Mouse (Mus musculus) CH12.LX (cell line): ENCODE data around the gene Gm20518. TPM values are rescaled to one million over a fixed set of nuclear protein-coding genes. Genes with fewer than 3 reads are reported as not detected.

ENCODE experiments used
- DNase-seq: peaks from one replicate; pipeline ENCODE4 v3.0.0-alpha.2; 2013; ENCODE audit errors: extremely low read depth
- H3K27ac ChIP-seq: 2 replicates; pipeline ENCODE4 v1.5.1; 2012; ENCODE audit warnings: low read depth, mild to moderate bottlenecking, control low read depth, moderate library complexity; ENCODE audit not compliant: insufficient read depth
- H3K27me3 ChIP-seq: replicated peaks from 2 replicates; pipeline ENCODE3; 2012; ENCODE audit warnings: inconsistent platforms
- H3K36me3 ChIP-seq, 2 experiments: replicated peaks in 1 of 2; 2 replicates each; pipeline versions ENCODE3 to v1.6.1; 2012; ENCODE audit warnings: inconsistent platforms in 1 of 2, low read length in 1 of 2, mild to moderate bottlenecking in 1 of 2, mixed read lengths in 1 of 2, moderate library complexity in 1 of 2; ENCODE audit not compliant: control insufficient read depth in 1 of 2, insufficient read depth in 1 of 2
- H3K4me1 ChIP-seq, 2 experiments: 2 replicates each; pipeline ENCODE4 v1.6.1; 2012; ENCODE audit warnings: inconsistent platforms in 1 of 2, moderate library complexity in 1 of 2; ENCODE audit not compliant: insufficient read depth in 2 of 2, control insufficient read depth in 1 of 2
- H3K4me2 ChIP-seq: 2 replicates; pipeline ENCODE4 v1.6.1; 2012; ENCODE audit warnings: low read depth, mild to moderate bottlenecking, control low read depth; ENCODE audit not compliant: poor library complexity, insufficient read depth, severe bottlenecking
- H3K4me3 ChIP-seq, 3 experiments: fragments of 150-350 bp in 1 of 3; sonication (generic) in 1 of 3; replicated peaks in 1 of 3; 2 replicates each; pipeline versions ENCODE3 to v1.5.1; 2011 to 2012; ENCODE audit warnings: low read depth in 2 of 3, low read length in 2 of 3, mild to moderate bottlenecking in 2 of 3, moderate library complexity in 2 of 3, control low read depth in 1 of 3, improper control_type of control experiment in 1 of 3, inconsistent platforms in 1 of 3, mixed read lengths in 1 of 3; ENCODE audit not compliant: poor library complexity in 1 of 3
- H3K79me2 ChIP-seq: replicated peaks from 2 replicates; pipeline ENCODE4 v1.6.1; 2012; ENCODE audit warnings: mild to moderate bottlenecking, moderate library complexity; ENCODE audit not compliant: control insufficient read depth, poor library complexity, insufficient read depth, severe bottlenecking; ENCODE audit errors: extremely low read depth
- H3K9ac ChIP-seq: 2 replicates; pipeline ENCODE4 v1.6.1; 2012; ENCODE audit warnings: low read depth, mild to moderate bottlenecking, control low read depth, moderate library complexity; ENCODE audit not compliant: insufficient read depth
- H3K9me3 ChIP-seq: replicated peaks from 2 replicates; pipeline ENCODE3; 2012; ENCODE audit warnings: low read length, inconsistent platforms, mixed read lengths
- GABPA ChIP-seq: IDR thresholded peaks from 2 replicates; pipeline ENCODE4 v1.6.1; 2012; ENCODE audit warnings: low read depth, low read length, improper control_type of control experiment, inconsistent platforms; ENCODE audit not compliant: insufficient replicate concordance
- JUND ChIP-seq: conservative IDR thresholded peaks from 2 replicates; pipeline ENCODE4 v1.6.1; 2011; ENCODE audit warnings: low read depth, low read length, improper control_type of control experiment
- MAFK ChIP-seq: IDR thresholded peaks from 2 replicates; pipeline ENCODE4 v1.6.1; 2011; ENCODE audit warnings: low read length, improper control_type of control experiment; ENCODE audit not compliant: insufficient replicate concordance
- MAZ ChIP-seq: IDR thresholded peaks from 2 replicates; pipeline ENCODE4 v1.6.1; 2012; ENCODE audit warnings: low read depth, mild to moderate bottlenecking, inconsistent platforms, low read length, improper control_type of control experiment, moderate library complexity
- MXI1 ChIP-seq: IDR thresholded peaks from 2 replicates; pipeline ENCODE4 v1.6.1; 2011; ENCODE audit warnings: mild to moderate bottlenecking, low read depth, low read length, improper control_type of control experiment
- MYC ChIP-seq: IDR thresholded peaks from 2 replicates; pipeline ENCODE4 v1.6.1; 2011; ENCODE audit warnings: low read depth, mild to moderate bottlenecking, improper control_type of control experiment, low read length
- NELFE ChIP-seq: IDR thresholded peaks from 2 replicates; pipeline ENCODE4 v1.6.1; 2011; ENCODE audit warnings: low read depth, low read length, improper control_type of control experiment
- NRF1 ChIP-seq: IDR thresholded peaks from 2 replicates; pipeline ENCODE4 v1.6.1; 2014; ENCODE audit warnings: low read depth, mild to moderate bottlenecking, inconsistent platforms, low read length, improper control_type of control experiment, moderate library complexity
- RCOR1 ChIP-seq: conservative IDR thresholded peaks from 2 replicates; pipeline ENCODE4 v1.6.1; 2012; ENCODE audit warnings: low read depth, mild to moderate bottlenecking, inconsistent platforms, low read length, improper control_type of control experiment
- SIN3A ChIP-seq: IDR thresholded peaks from 2 replicates; pipeline ENCODE4 v1.6.1; 2012; ENCODE audit warnings: low read length, improper control_type of control experiment, inconsistent platforms
- TBP ChIP-seq: conservative IDR thresholded peaks from 2 replicates; pipeline ENCODE4 v1.6.1; 2011; ENCODE audit warnings: low read depth, low read length, improper control_type of control experiment
- USF1 ChIP-seq: IDR thresholded peaks from 2 replicates; pipeline ENCODE4 v1.6.1; 2014; ENCODE audit warnings: low read depth, mild to moderate bottlenecking, inconsistent platforms, low read length, improper control_type of control experiment
- USF2 ChIP-seq: conservative IDR thresholded peaks from 2 replicates; pipeline ENCODE4 v1.6.1; 2011; ENCODE audit warnings: low read depth, low read length, improper control_type of control experiment
- ZC3H11A ChIP-seq: IDR thresholded peaks from 2 replicates; pipeline ENCODE4 v1.6.1; 2012; ENCODE audit warnings: low read depth, mild to moderate bottlenecking, inconsistent platforms, low read length, improper control_type of control experiment
- ZKSCAN1 ChIP-seq: IDR thresholded peaks from 2 replicates; pipeline ENCODE4 v1.6.1; 2012; ENCODE audit warnings: low read depth, inconsistent platforms, low read length, improper control_type of control experiment, borderline replicate concordance
- dilution Hi-C: fragments of 300-500 bp; cut with MboI; formaldehyde crosslinking; loops from 2 replicates; pipeline ENCODE4 v1.14.3; 2020; ENCODE audit warnings: low sequenced_read_pairs; ENCODE audit not compliant: extremely low pct_unique_long_range_greater_than_20kb, extremely low pct_ligation_motif_present
- in situ Hi-C: fragments of 300-500 bp; cut with MboI; formaldehyde crosslinking; loops from 3 replicates; pipeline ENCODE4 v1.14.3; 2019; ENCODE audit warnings: low sequenced_read_pairs, low pct_ligation_motif_present, low pct_unique_long_range_greater_than_20kb, mixed read lengths
- polyA plus RNA-seq: library from polyadenylated mRNA; unstranded; fragments of >175 nt; gene quantifications from 2 replicates; pipeline ENCODE4 v1.2.1, GENCODE M21; 2012; ENCODE audit warnings: low read depth; ENCODE audit not compliant: insufficient read length
- total RNA-seq, 2 experiments: library from RNA; depleted of rRNA; stranded (reverse); fragments of 300-350 nt in 1 of 2; fragments of >200 nt in 1 of 2; gene quantifications; 2 replicates each; pipeline ENCODE4 v1.2.3; 2012 to 2014

Gm20518 gene
- total and polyA plus RNA-seq, 3 experiments = 0.16 to 0.91 (median 0.21) TPM

DNA sequence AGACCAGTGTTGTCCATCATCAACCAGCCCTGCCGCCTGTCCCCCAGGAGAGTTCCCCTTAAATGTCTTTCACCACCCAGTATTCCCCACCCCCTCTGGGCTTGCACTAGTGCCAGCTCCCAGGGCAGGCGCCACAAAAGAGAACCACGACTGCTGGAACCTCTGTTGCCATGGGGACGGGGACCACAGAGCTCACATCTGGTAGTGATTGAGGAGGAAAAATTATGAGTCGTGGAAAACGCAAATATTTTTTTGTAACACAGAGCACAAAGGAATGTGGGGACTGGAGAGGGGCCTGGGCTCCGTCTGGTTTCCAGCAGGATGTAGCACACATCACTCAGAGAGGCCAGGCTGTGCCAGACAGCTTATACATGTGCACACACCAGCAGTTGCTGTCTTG, 81.8 kb downstream of the Gm20518 start:
- peaks cover 58% of the 10 kb centered on the region for H3K27me3 ChIP-seq
- in situ Hi-C loops = no loop called here
- no peaks in the 10 kb centered on the region for H3K4me1 ChIP-seq
- peak; percentile 7 for DNase-seq
- no peaks in the 10 kb centered on the region for H3K36me3 ChIP-seq
- TF ChIP-seq MYC (no peak), ZC3H11A (no peak), MAZ (no peak), ZKSCAN1 (no peak), JUND (no peak)
- no peak overlapping the region for H3K4me2 ChIP-seq
- no peak overlapping the region for H3K4me3 ChIP-seq
- H3K9ac ChIP-seq = no peak overlapping the region
- H3K27ac ChIP-seq = no peak overlapping the region
- no peaks in the 10 kb centered on the region for H3K79me2 ChIP-seq
- dilution Hi-C loops = no loop called here
- H3K9me3 ChIP-seq = peaks cover 2% of the 10 kb centered on the region

DNA sequence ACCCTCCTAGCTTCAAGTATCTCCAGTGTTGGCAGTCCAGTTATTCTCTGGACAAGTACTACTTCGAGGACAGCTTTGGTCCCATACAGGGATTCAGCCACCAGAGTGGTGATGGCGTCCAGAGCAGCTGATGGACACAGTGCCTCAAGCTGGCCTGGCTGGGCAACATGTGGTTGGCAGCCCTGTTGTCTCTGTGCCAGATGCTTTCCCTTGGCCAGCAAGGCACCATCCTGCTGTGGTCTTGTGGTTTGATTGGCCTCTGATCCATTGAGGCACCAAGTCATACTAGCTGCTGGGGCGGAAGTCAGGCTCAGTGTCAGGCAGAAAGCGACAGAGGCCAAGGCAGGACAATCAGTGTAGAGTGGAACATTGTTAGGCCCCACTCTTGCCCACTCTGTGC, 82.3 kb downstream of the Gm20518 start:
- Histone ChIP-seq H3K9ac (no peak overlapping the region), H3K27ac (no peak overlapping the region), H3K79me2 (no peaks in the 10 kb centered on the region), H3K9me3 (peaks cover 5% of the 10 kb centered on the region), H3K4me3 (no peak overlapping the region), H3K36me3 (no peaks in the 10 kb centered on the region), H3K27me3 (peaks cover 55% of the 10 kb centered on the region), H3K4me1 (no peaks in the 10 kb centered on the region), H3K4me2 (no peak overlapping the region)
- TF ChIP-seq NELFE (no peak), MXI1 (no peak), RCOR1 (no peak), TBP (no peak), SIN3A (no peak), USF2 (no peak), USF1 (no peak), MAFK (no peak), ZC3H11A (no peak), MAZ (no peak), NRF1 (no peak), GABPA (no peak)
- no peak for DNase-seq
- dilution Hi-C loops (no loop called here), in situ Hi-C loops (no loop called here)
